Mouse (Mus musculus) Patski (cell line): Measurements from ENCODE around the gene Gm3402. TPM values are rescaled to one million over a fixed set of nuclear protein-coding genes. Genes with fewer than 3 reads are reported as not detected.

Source experiments
- ATAC-seq: fragments of 100-300 bp; one replicate; pipeline ENCODE4 v1.8.0; 2021
- CTCF ChIA-PET: fragments of 350-600 bp; sonication (Branson Sonifier 250); formaldehyde crosslinking; loops from one replicate; lab custom pipeline; 2022; ENCODE audit warnings: inconsistent platforms; lab: Charles Lee
- POLR2A ChIA-PET: fragments of 350-600 bp; sonication (Branson Sonifier 250); formaldehyde crosslinking; loops from one replicate; lab custom pipeline; 2022; ENCODE audit warnings: antibody characterized with exemption, inconsistent platforms; lab: Charles Lee
- DNase-seq: peaks from one replicate; pipeline ENCODE4 v3.0.0-alpha.2; 2011; ENCODE audit warnings: low read depth, low spot score
- H3K27me3 ChIP-seq: fragments of 371-371 bp; one replicate; pipeline ENCODE4 v1.5.1; 2021
- CTCF ChIP-seq: fragments of 100-300 bp; IDR thresholded peaks from one replicate; pipeline ENCODE4 v1.5.1; 2021
- in situ Hi-C: fragments of 300-500 bp; cut with MboI; formaldehyde crosslinking; loops from 3 replicates; pipeline ENCODE4 v1.11.1; 2018; ENCODE audit warnings: low pct_unique_long_range_greater_than_20kb, mixed read lengths
- polyA plus RNA-seq: library from polyadenylated mRNA; unstranded; gene quantifications from one replicate; pipeline ENCODE4 v1.2.3, GENCODE M21; 2021

Gene Gm3402
- polyA plus RNA-seq, 1 experiment from 2014 or later, result not detected

- H3K27me3 ChIP-seq, result peaks cover 5% of the 10 kb centered on the region
- in situ Hi-C loops, result no loop called here
- ChIA-PET POLR2A (no interaction called here), CTCF (interaction anchor here (0.7 kb wide), 1 partner anchor 8 kb away, joined by 3 read pairs; no protein-coding TSS in a partner anchor)
- ATAC-seq (no peak), DNase-seq (no peak)
- no peak for TF ChIP-seq CTCF
Measured at GRCm38 (mm10) chr5:146564259-146564658, 50.3 kb downstream of the Gm3402 start.

Other genes with a start within 250 kb of the Gm3402 start
- 19.0 TPM for gene Wasf3, start 129.1 kb upstream of the Gm3402 start, polyA plus RNA-seq
- not detected for gene Gm6408, start 32.2 kb upstream of the Gm3402 start, polyA plus RNA-seq
- not detected for gene Gm6370, start 22.8 kb upstream of the Gm3402 start, polyA plus RNA-seq
- gene 4930449I24Rik, start 11.7 kb upstream of the Gm3402 start, polyA plus RNA-seq, result not detected
- gene Gm3404, start 11.7 kb downstream of the Gm3402 start, polyA plus RNA-seq, result not detected
- gene Gm3409, start 23.5 kb downstream of the Gm3402 start, polyA plus RNA-seq, result not detected
- not detected for gene Gm3415, start 42.0 kb downstream of the Gm3402 start, polyA plus RNA-seq
- 0.03 TPM for gene Gpr12, start 71.1 kb downstream of the Gm3402 start, polyA plus RNA-seq